Mouse (Mus musculus) erythroblast, embryonic 14.5 days (primary cell): ENCODE data around the gene Alpk1.

Experiments used
- GATA1 ChIP-seq: IDR thresholded peaks from 2 replicates; pipeline ENCODE4 v1.6.1; 2012; ENCODE audit warnings: low read length, inconsistent platforms, mixed read lengths
- TAL1 ChIP-seq: IDR thresholded peaks from 3 replicates; pipeline ENCODE4 v1.6.1; 2012; ENCODE audit warnings: low read length, inconsistent platforms, mixed read lengths

GRCm38 (mm10) chr3:127791056-127791483 is 10.7 kb upstream of the Alpk1 start:
- TF ChIP-seq TAL1 (no peak), GATA1 (no peak)
